Mouse (Mus musculus): Measurements from ENCODE around the gene Myh14. TPM values are rescaled to one million over a fixed set of nuclear protein-coding genes. Genes with fewer than 3 reads are reported as not detected.

Myh14 gene
- total and polyA plus RNA-seq, 3 experiments, result under 0.01 to 0.08 TPM; not detected in 1

DNA sequence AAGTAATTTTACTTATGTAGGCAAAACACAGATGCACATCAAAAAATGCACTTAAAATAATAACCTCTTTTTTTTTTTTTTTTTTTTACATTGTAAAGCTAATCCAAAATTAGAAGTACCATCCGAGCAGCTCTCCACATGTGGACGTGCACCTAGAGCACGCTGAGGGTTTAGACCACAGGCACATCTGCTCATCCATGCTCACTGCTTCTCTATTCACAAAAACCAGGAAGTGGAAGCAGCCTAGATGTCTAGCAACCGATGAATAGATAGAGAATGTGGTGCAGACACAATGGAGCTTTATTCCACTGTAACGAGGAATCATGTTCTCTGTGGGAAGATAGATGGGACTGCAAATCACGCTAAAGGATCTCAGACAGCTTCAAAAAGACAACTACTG lies 4.5 kb upstream of the Myh14 start:
- TF ChIP-seq NELFE (IDR thresholded peaks at IDR 0.05; ENCODE audit: low read depth, low read length), result no peak
- TF ChIP-seq ZMIZ1 (IDR thresholded peaks at IDR 0.05; ENCODE audit: low read depth, low read length), result no peak
- TF ChIP-seq HCFC1 (IDR thresholded peaks at IDR 0.05; ENCODE audit: low read depth, low read length), result no peak
- no peak for TF ChIP-seq SMC3 (IDR thresholded peaks at IDR 0.05; ENCODE audit: low read depth, low read length)
- peak; percentile 56 for TF ChIP-seq ZNF384 (IDR thresholded peaks at IDR 0.05; ENCODE audit: low read depth, low read length)
- TF ChIP-seq ELF1 (IDR thresholded peaks at IDR 0.05; ENCODE audit: low read depth, low read length), result 0 out of 2 replicates have a peak, but pooled peaks have one; percentile 61
- TF ChIP-seq RAD21 (IDR thresholded peaks at IDR 0.05; ENCODE audit: low read depth, low read length), result no peak
- no peak for TF ChIP-seq JUND (IDR thresholded peaks at IDR 0.05; ENCODE audit: low read depth, low read length)
- TF ChIP-seq MYC (IDR thresholded peaks at IDR 0.05; ENCODE audit: low read depth, low read length), result no peak
- TF ChIP-seq TCF12 (IDR thresholded peaks at IDR 0.05; ENCODE audit: low read depth, low read length), result no peak
- 0 out of 2 replicates have a peak, but pooled peaks have one; percentile 16 for TF ChIP-seq GATA1 (IDR thresholded peaks at IDR 0.05; ENCODE audit: low read depth, low read length)
- TF ChIP-seq MAFK (IDR thresholded peaks at IDR 0.05; ENCODE audit: borderline replicate concordance, low read depth, low read length), result no peak
- no peak for TF ChIP-seq E2F4 (IDR thresholded peaks at IDR 0.05; ENCODE audit: borderline replicate concordance, low read depth, low read length)
- TF ChIP-seq ZKSCAN1 (IDR thresholded peaks at IDR 0.05; ENCODE audit: low read depth, low read length), result no peak
- no peak for TF ChIP-seq POLR2A (IDR thresholded peaks at IDR 0.05; ENCODE audit: control insufficient read depth in 1 of 2, insufficient read depth in 1 of 2, low read depth in 1 of 2, low read length in 2 of 2, poor library complexity in 1 of 2)
- TF ChIP-seq ETS1 (IDR thresholded peaks at IDR 0.05; ENCODE audit: low read depth, low read length), result no peak
- no peak for TF ChIP-seq CTCF (IDR thresholded peaks at IDR 0.05 in 2 of 3, conservative IDR thresholded peaks at IDR 0.05 in 1 of 3; ENCODE audit: control insufficient read depth in 1 of 3, insufficient read depth in 1 of 3, low read depth in 2 of 3, low read length in 3 of 3, poor library complexity in 1 of 3, severe bottlenecking in 1 of 3)
- TF ChIP-seq USF1 (IDR thresholded peaks at IDR 0.05; ENCODE audit: low read depth, low read length), result no peak
- Histone ChIP-seq H3K36me3 (ENCODE audit: control insufficient read depth in 1 of 2, insufficient read depth in 2 of 2, low read length in 2 of 2) (no peaks in the 10 kb centered on the region), H3K9me3 (replicated peaks; ENCODE audit: insufficient read depth, low read length) (no peaks in the 10 kb centered on the region)

DNA sequence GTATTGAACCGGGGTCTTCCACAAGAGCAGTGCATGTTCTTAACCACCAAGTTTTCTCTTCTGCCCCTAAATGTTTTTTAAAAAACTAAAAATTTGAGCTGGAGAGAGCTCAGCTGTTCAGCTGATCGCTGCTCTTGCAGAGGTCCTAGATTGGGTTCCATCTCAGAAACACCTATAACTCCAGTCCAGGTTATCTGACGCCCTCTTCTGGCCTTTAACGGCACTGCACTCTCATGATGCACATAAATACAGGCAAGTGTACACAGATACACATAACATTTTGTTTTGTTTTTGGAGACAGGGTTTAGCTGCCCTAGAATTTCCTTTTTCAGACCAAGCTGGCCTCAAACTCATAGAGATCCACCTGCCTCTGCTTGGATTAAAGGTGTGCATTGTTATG lies 3.9 kb upstream of the Myh14 start:
- H3K79me2 ChIP-seq (ENCODE audit: control insufficient read depth, insufficient read depth, low read length, poor library complexity), result no peaks in the 10 kb centered on the region
- H3K4me3 ChIP-seq (ENCODE audit: control insufficient read depth in 1 of 2, insufficient read depth in 1 of 2, low read depth in 2 of 2, low read length in 2 of 2), result no peak overlapping the region
- no peak overlapping the region for H3K27ac ChIP-seq (ENCODE audit: control insufficient read depth, low read depth, low read length)
- TF ChIP-seq ZMIZ1 (IDR thresholded peaks at IDR 0.05; ENCODE audit: low read depth, low read length), result no peak
- TF ChIP-seq ZKSCAN1 (IDR thresholded peaks at IDR 0.05; ENCODE audit: low read depth, low read length), result no peak
- TF ChIP-seq RAD21 (IDR thresholded peaks at IDR 0.05; ENCODE audit: low read depth, low read length), result no peak
- TF ChIP-seq MAX (IDR thresholded peaks at IDR 0.05; ENCODE audit: low read length), result no peak
- TF ChIP-seq KAT2A (conservative IDR thresholded peaks at IDR 0.05; ENCODE audit: low read depth, low read length), result no peak
- peak; percentile 7 to 41 (median 14); a peak in 4 of 6 replicates for TF ChIP-seq CTCF (IDR thresholded peaks at IDR 0.05 in 2 of 3, conservative IDR thresholded peaks at IDR 0.05 in 1 of 3; ENCODE audit: control insufficient read depth in 1 of 3, insufficient read depth in 1 of 3, low read depth in 2 of 3, low read length in 3 of 3, poor library complexity in 1 of 3, severe bottlenecking in 1 of 3)
- no peaks in the 10 kb centered on the region for H3K9me3 ChIP-seq (replicated peaks; ENCODE audit: insufficient read depth, low read length)
- no peak for DNase-seq (ENCODE audit: low read depth, low spot score)
- no peaks in the 10 kb centered on the region for H3K27me3 ChIP-seq (ENCODE audit: control insufficient read depth in 1 of 2, insufficient read depth in 2 of 2, low read length in 2 of 2)
- H3K9ac ChIP-seq (ENCODE audit: control insufficient read depth, low read depth, low read length, poor library complexity, severe bottlenecking), result no peak overlapping the region
- H3K36me3 ChIP-seq (ENCODE audit: control insufficient read depth in 1 of 2, insufficient read depth in 2 of 2, low read length in 2 of 2), result no peaks in the 10 kb centered on the region
- H3K4me1 ChIP-seq (ENCODE audit: control insufficient read depth in 1 of 2, insufficient read depth in 2 of 2, low read length in 2 of 2), result no peaks in the 10 kb centered on the region

More for the DNA sequence above, 4.5 kb upstream of the Myh14 start:
- Histone ChIP-seq H3K27ac (ENCODE audit: control insufficient read depth, low read depth, low read length) (no peak overlapping the region), H3K9ac (ENCODE audit: control insufficient read depth, low read depth, low read length, poor library complexity, severe bottlenecking) (no peak overlapping the region), H3K27me3 (ENCODE audit: control insufficient read depth in 1 of 2, insufficient read depth in 2 of 2, low read length in 2 of 2) (no peaks in the 10 kb centered on the region), H3K4me3 (ENCODE audit: control insufficient read depth in 1 of 2, insufficient read depth in 1 of 2, low read depth in 2 of 2, low read length in 2 of 2) (no peak overlapping the region), H3K4me1 (ENCODE audit: control insufficient read depth in 1 of 2, insufficient read depth in 2 of 2, low read length in 2 of 2) (no peaks in the 10 kb centered on the region), H3K79me2 (ENCODE audit: control insufficient read depth, insufficient read depth, low read length, poor library complexity) (no peaks in the 10 kb centered on the region)
- DNase-seq (ENCODE audit: low read depth, low spot score), result peak; percentile 47

Measured in MEL (cell line).